Mouse (Mus musculus) right cerebral cortex, adult 18-20 months (tissue): Measurements from ENCODE around the gene Kif26b.

Experiments
- DNase-seq: peaks from one replicate; pipeline ENCODE4 v3.0.0; 2022; ENCODE audit warnings: mixed read lengths

Kif26b gene

GRCm38 (mm10) chr1:178794866-178795265, 265.9 kb downstream of the Kif26b start:
- no peak for DNase-seq

DNA sequence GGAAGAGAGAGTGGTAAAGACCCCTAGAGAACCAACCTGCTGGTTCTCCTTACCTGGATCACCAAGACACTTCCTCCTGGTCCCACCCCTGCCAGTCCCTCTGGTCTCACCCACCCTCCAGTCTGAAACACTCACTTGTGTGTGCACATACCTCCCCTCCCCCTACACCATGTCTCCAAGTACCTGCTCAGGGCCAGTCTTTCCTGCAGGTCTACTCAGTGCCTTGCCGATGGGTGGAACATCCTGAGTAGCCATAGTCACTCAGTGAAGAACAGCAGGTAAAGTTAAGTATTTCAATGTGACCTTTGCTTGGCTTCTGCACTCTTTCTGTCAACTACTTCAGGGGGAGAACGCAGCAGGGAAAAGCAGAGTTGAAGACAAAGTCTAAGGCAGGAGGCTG, 268.5 kb downstream of the Kif26b start:
- no peak for DNase-seq

DNA sequence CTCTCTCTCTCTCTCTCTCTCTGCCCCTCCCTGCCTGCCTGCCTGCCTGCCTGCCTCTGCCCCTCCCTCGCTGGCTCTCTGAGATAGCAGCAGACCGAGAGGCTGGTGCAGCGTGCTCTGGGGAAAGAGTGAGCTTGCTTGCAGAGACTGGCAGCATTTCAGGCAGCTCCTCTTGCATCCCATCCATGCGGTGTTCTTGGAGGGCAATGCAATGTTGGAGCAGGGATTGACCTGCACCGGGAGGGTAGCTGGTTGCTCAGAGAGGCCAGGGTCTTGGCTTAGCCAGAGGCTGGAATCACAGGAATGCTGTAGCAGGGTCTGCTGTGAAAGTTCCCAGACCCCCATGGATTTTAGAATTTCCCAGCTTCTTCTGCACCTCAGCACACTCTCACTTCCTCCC, 269.4 kb downstream of the Kif26b start:
- peak; percentile 55 for DNase-seq

DNA sequence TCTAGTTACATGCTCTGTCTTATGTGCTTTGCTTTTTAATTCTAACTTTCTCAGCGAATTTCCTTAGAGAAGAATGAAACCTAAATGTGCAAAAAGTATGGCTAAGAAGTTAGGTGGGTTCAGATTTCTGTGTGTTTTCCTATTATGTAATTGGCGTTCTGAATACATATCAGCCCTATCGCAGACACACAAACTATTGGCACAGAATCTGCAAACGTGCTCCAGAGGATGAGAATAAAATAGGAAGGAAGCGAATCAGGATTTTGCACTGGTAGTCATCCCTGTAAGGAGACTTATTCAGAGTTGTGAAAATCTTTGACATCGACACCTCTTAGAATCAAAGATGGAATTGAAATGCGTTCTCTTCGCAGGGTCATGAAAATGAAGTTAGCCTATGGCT, 270.0 kb downstream of the Kif26b start:
- no peak for DNase-seq

GRCm38 (mm10) chr1:178799836-178800552, 271.1 kb downstream of the Kif26b start:
- no peak for DNase-seq

DNA sequence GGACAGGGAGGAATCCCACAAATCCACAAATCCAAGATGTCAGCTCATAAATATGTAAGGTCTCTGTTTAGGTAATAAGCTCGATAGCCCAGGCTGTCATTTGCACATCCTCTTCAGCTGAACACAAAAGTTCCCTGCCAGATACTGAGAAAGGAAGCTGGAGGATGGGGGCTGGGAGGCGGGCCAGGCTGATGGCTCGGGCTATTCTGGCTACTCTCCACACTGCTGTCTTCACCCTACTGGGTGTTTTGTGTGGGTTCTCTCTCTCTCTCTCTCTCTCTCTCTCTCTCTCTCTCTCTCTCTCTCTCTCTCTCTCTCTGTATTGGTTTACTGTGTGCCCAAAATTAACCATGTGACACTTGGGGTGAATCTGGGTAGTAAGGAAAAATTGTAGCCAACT, 274.2 kb downstream of the Kif26b start:
- no peak for DNase-seq

GRCm38 (mm10) chr1:178817476-178817875, 288.6 kb downstream of the Kif26b start:
- no peak for DNase-seq

DNA sequence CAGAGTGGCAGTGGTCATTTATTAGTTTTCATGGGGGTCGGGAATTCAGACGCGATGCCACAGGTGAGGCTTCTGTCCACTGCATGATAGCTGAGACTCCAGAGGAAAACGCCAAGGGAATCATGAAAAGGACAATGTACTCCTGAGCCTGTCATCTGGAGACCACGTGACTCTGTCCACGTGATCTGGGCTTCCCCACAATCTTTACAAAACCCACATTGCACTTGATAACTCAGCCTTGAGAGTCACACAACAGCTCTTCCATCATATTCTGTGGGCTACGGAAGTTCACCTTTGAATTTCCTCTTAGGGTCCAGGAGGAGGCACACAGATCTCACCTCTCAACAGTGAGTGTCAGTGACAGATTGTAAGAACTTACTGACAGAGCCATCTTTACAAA, 290.1 kb downstream of the Kif26b start:
- DNase-seq: no peak

- DNase-seq: no peak
Measured at GRCm38 (mm10) chr1:178820079-178820478, 291.2 kb downstream of the Kif26b start.

DNA sequence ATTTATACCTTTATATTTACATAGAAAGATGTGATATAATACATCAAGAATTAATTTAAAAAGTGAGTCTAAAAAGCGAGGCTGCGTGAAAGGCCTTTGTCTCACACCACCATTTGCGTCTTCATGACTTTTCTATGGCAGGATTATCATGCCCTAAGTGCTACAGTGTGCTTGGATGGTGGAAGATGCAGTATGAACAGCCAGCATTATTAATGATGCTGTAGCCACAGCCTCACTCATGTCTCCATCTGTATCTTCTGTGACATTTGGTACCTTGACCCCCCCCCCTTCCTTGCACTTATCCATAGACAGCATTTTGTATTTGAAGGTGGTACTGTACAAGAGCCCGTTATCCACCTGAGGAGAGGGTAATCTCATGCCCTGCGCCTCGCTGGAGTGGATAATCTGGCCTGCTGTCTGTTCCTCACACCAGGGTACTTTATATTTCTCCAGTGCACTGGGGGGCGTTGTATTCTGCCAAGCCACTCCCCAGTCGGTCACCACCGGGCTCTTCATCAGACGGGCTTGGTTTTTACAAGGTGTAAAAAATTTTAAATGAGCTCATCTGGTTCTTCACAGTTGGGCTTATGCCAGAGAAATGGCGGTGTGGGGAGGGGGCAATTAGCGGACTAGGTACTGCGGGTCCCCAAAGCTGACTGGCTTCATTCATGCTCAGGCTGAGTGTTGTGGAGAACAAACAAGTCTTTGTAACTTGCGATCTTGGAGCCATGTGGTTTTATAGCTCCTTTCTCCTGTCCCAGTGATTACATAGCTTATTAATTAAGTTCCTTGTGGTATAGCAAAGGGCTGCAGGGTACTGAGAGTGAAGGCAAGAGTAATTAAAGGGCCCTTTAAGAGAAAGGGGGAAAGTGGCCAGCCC, 291.9 kb downstream of the Kif26b start:
- DNase-seq: no peak

DNA sequence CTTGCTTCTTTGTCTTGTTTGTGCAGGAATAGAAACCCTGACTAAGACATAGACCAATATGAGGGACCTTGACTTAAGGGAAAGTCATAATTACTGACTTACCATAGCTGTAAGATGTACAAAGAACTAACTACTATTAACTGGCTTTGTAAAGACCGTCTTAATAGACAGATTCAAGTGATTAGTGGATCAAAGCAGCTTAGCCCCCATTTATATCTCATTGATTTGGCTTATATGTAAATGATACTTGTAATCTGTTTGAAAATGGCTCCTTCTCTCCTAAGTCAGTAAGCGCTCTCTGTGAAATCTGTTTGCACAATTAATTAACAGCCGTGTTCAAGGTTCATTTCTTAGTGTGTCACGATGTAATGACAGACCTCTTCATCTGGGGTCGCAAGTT, 295.9 kb downstream of the Kif26b start:
- no peak for DNase-seq

- DNase-seq: no peak
Measured at GRCm38 (mm10) chr1:178827223-178827622, 298.3 kb downstream of the Kif26b start.

GRCm38 (mm10) chr1:178829456-178829855, 300.5 kb downstream of the Kif26b start:
- DNase-seq: no peak

DNA sequence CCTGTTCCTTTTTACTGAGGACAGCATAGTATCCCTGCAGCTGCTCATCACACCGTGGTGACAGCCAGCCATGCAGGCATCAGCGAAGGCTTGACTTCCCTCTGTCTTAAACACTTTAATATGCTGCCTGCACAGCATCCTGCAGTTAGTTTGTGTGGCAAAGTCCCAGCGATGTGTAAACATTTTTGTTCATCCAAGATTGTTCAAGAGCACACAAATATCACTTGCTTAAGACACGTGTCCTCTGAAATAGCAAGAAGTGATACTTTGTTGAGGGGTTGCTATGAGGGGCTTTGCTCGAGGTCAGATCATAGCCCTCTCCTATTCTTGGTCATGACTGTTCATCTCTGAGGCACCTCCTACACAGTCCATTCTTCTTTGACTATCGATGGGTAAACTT, 303.6 kb downstream of the Kif26b start:
- no peak for DNase-seq

DNA sequence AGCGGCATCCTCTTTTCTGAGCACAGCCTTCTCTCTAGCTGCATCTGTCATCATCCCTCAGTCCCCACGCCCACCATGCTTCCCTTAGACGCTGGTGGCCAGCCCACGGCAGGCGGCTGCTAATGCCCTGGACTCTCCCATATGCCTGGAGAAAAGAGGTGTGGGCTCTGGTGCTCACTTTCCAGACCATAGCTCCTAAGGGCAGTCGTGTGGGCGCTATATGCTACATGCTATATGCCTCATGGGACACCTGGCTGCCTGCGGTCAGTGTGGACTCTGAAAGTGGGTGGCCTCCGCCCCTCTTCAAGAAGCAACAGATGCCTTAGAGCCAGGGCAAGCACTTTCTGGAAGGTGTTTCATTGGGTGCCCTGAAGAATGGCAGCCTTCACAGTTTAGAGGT, 306.9 kb downstream of the Kif26b start:
- DNase-seq: peak; percentile 15

- no peak for DNase-seq
Measured at GRCm38 (mm10) chr1:178836998-178837397, 308.1 kb downstream of the Kif26b start.

- no peak for DNase-seq
Measured at GRCm38 (mm10) chr1:178838696-178839320, 309.9 kb downstream of the Kif26b start.

GRCm38 (mm10) chr1:178840311-178840710, 311.4 kb downstream of the Kif26b start:
- no peak for DNase-seq

DNA sequence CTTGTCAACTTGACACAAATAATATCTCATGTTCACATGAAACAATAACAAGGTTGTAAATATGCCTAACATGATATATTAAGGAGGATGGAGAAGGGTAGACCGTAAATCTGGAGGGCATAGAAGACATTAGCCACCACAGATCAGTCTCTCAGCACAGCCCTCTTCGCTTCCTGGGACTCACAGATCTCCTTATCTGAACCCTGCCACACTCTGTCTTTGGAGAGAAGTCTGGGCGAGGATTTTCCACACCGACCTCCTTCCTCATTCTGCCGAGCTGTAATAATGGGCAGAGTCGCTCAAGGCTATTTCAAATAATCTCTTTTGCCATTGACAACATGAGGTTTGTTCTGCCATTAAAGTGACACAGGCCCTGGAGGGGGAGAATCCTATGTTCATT, 315.9 kb downstream of the Kif26b start:
- DNase-seq: no peak

DNA sequence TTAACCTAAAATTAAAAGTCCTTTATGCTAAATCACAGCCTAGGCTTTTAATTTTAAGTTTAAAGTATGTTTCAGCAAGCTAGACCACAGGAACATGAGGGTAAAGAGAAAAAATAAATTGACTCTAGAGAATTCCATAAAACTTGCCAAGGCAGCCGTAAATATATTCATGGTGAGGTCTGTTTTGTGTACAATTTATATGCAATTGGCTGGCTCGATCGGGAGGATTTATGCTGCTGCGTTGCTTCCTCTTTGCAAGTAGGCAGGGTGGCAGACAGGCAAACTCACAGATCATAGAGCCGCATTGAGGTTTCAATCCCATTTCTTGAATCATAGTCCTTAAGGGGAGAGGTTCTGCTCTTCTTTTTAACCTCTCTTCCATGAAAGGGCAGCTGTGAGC, 318.6 kb downstream of the Kif26b start:
- no peak for DNase-seq

DNA sequence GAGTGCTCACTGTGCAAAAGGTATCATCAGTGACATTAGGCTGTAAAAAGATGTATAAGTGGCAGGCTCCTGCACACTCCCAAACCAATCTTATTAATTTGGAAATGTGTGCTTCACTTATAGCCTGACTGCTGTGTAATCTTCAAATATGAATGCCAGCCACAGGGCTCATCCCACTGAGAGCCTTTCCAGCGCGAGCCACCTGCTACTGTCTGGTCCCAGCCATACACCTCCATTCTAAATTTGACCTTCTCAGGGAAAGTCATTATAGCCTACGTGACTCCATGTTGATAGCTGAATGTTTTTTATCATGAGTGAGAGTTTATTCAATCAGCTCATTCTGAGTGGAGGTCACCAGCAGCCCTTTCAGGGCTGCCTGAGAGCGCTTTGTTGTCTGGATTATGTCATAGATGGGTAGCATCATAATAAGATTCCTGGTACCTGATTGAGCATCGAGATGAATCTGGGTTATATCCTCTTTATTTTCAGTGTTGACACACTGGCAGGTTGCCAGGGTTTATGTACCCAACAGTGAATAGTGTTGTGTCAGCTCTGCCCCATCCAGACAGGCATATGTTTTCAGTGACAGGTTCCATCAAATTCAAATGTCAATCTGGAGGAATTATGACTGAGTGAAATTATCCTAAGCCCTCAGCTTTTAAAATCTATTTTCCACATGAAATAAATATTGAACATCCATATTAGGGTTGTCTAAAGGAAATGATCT, 319.6 kb downstream of the Kif26b start:
- DNase-seq: no peak

DNA sequence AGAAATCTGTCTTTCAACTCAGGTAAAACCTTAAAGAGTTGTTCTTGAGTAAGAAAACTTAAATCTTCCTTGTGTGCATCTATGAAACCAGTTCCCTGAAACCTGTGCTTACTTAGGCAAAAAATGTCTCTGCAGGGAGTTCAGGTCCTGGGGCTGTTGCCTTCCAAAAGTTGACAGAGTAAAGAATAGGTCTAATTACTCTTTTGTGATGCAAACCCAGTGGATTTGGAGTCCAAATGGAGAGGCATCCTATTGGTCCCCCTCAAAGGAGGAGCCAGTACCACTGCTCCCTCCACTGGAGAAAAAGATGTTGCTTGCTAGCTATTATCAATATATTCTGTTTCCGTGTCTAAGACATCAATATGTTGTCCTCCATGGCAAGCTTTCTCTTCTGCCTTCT, 321.6 kb downstream of the Kif26b start:
- DNase-seq: no peak

DNA sequence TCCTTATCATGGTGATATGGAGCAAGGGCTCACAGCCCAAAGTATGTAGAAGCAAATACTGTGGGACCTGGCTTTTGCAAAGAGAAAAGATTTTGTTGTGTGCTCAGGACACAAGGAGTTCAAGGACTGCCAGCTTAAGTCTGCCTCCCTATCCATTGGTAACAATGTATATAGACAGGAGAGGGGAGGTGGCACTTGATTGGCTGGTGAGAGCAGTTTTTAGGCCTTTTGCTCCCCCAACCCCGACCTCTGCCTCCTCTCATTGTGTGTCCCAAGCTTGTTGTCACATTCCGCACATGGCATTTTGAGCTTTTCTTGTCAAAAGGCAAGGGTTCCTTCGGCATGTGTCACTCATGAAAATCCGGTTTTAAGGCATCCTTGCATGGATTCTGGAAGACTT, 326.0 kb downstream of the Kif26b start:
- no peak for DNase-seq
